Mouse (Mus musculus) MEL (cell line): ENCODE measurements around the gene Rsf1. TPM values are rescaled to one million over a fixed set of nuclear protein-coding genes. Genes with fewer than 3 reads are reported as not detected.

Experiments
- DNase-seq: peaks from one replicate; pipeline ENCODE4 v3.0.0; 2011; ENCODE audit warnings: low read depth, low spot score
- H3K27ac ChIP-seq: 2 replicates; pipeline ENCODE4 v1.5.1; 2012; ENCODE audit warnings: low read depth, mild to moderate bottlenecking, control low read depth, low read length, moderate library complexity; ENCODE audit not compliant: control insufficient read depth
- H3K27me3 ChIP-seq, 2 experiments: fragments of 150-350 bp in 1 of 2; sonication (generic) in 1 of 2; 2 replicates each; pipeline ENCODE4 v1.6.1; 2012; ENCODE audit warnings: low read length in 2 of 2, mild to moderate bottlenecking in 2 of 2, improper control_type of control experiment in 1 of 2, moderate library complexity in 1 of 2; ENCODE audit not compliant: insufficient read depth in 2 of 2, control insufficient read depth in 1 of 2
- H3K36me3 ChIP-seq, 2 experiments: 2 replicates each; pipeline ENCODE4 v1.6.1; 2012 to 2014; ENCODE audit warnings: low read length in 2 of 2, improper control_type of control experiment in 1 of 2, inconsistent platforms in 1 of 2, mild to moderate bottlenecking in 1 of 2; ENCODE audit not compliant: insufficient read depth in 2 of 2, control insufficient read depth in 1 of 2
- H3K4me1 ChIP-seq, 2 experiments: fragments of 150-350 bp in 1 of 2; sonication (generic) in 1 of 2; 2 replicates each; pipeline ENCODE4 v1.6.1; 2012; ENCODE audit warnings: low read length in 2 of 2, improper control_type of control experiment in 1 of 2, mild to moderate bottlenecking in 1 of 2; ENCODE audit not compliant: insufficient read depth in 2 of 2, control insufficient read depth in 1 of 2
- H3K4me3 ChIP-seq, 2 experiments: fragments of 150-350 bp in 1 of 2; sonication (generic) in 1 of 2; 2 replicates each; pipeline ENCODE4 v1.5.1; 2012; ENCODE audit warnings: low read depth in 2 of 2, low read length in 2 of 2, mild to moderate bottlenecking in 2 of 2, moderate library complexity in 2 of 2, control low read depth in 1 of 2, improper control_type of control experiment in 1 of 2; ENCODE audit not compliant: control insufficient read depth in 1 of 2, insufficient read depth in 1 of 2
- H3K79me2 ChIP-seq: 2 replicates; pipeline ENCODE4 v1.6.1; 2012; ENCODE audit warnings: mild to moderate bottlenecking, low read length, moderate library complexity; ENCODE audit not compliant: control insufficient read depth, poor library complexity, insufficient read depth
- H3K9ac ChIP-seq: 2 replicates; pipeline ENCODE4 v1.6.1; 2012; ENCODE audit warnings: low read depth, mild to moderate bottlenecking, control low read depth, low read length, moderate library complexity; ENCODE audit not compliant: control insufficient read depth, poor library complexity, severe bottlenecking
- H3K9me3 ChIP-seq: fragments of 150-350 bp; sonication (generic); replicated peaks from 2 replicates; pipeline ENCODE4 v1.6.1; 2012; ENCODE audit warnings: mild to moderate bottlenecking, low read length, improper control_type of control experiment, moderate library complexity; ENCODE audit not compliant: insufficient read depth
- CHD1 ChIP-seq: IDR thresholded peaks from 2 replicates; pipeline ENCODE4 v1.6.1; 2012; ENCODE audit warnings: low read depth, mild to moderate bottlenecking, inconsistent platforms, low read length, improper control_type of control experiment
- E2F4 ChIP-seq: IDR thresholded peaks from 2 replicates; pipeline ENCODE4 v1.6.1; 2011; ENCODE audit warnings: low read depth, low read length, improper control_type of control experiment, borderline replicate concordance
- ELF1 ChIP-seq: IDR thresholded peaks from 2 replicates; pipeline ENCODE4 v1.6.1; 2014; ENCODE audit warnings: low read depth, mild to moderate bottlenecking, inconsistent platforms, low read length, improper control_type of control experiment, moderate library complexity
- ETS1 ChIP-seq: IDR thresholded peaks from 2 replicates; pipeline ENCODE4 v1.6.1; 2012; ENCODE audit warnings: low read depth, mild to moderate bottlenecking, inconsistent platforms, low read length, improper control_type of control experiment, moderate library complexity
- GABPA ChIP-seq: IDR thresholded peaks from 2 replicates; pipeline ENCODE4 v1.6.1; 2012; ENCODE audit warnings: low read depth, mild to moderate bottlenecking, inconsistent platforms, low read length, improper control_type of control experiment, moderate library complexity
- HCFC1 ChIP-seq: IDR thresholded peaks from 2 replicates; pipeline ENCODE4 v1.6.1; 2012; ENCODE audit warnings: low read depth, mild to moderate bottlenecking, inconsistent platforms, low read length, improper control_type of control experiment, moderate library complexity
- KAT2A ChIP-seq: conservative IDR thresholded peaks from 2 replicates; pipeline ENCODE4 v1.6.1; 2012; ENCODE audit warnings: low read depth, low read length, improper control_type of control experiment, inconsistent platforms
- MAFK ChIP-seq: IDR thresholded peaks from 2 replicates; pipeline ENCODE4 v1.6.1; 2011; ENCODE audit warnings: low read depth, mild to moderate bottlenecking, low read length, improper control_type of control experiment, borderline replicate concordance
- MEF2A ChIP-seq: IDR thresholded peaks from 2 replicates; pipeline ENCODE4 v1.6.1; 2014; ENCODE audit warnings: low read depth, mild to moderate bottlenecking, inconsistent platforms, low read length, improper control_type of control experiment; ENCODE audit not compliant: poor library complexity, insufficient replicate concordance, severe bottlenecking; ENCODE audit errors: extremely low read depth
- MXI1 ChIP-seq: IDR thresholded peaks from 2 replicates; pipeline ENCODE4 v1.6.1; 2011; ENCODE audit warnings: mild to moderate bottlenecking, low read depth, low read length, improper control_type of control experiment
- MYB ChIP-seq: IDR thresholded peaks from 2 replicates; pipeline ENCODE4 v1.6.1; 2011; ENCODE audit warnings: mild to moderate bottlenecking, low read depth, low read length, improper control_type of control experiment
- NELFE ChIP-seq: IDR thresholded peaks from 2 replicates; pipeline ENCODE4 v1.6.1; 2011; ENCODE audit warnings: low read depth, low read length, improper control_type of control experiment
- NRF1 ChIP-seq: IDR thresholded peaks from 2 replicates; pipeline ENCODE4 v1.6.1; 2014; ENCODE audit warnings: low read depth, mild to moderate bottlenecking, inconsistent platforms, low read length, improper control_type of control experiment, moderate library complexity; ENCODE audit not compliant: poor library complexity, insufficient read depth, severe bottlenecking
- POLR2A ChIP-seq, 2 experiments: IDR thresholded peaks; 2 replicates each; pipeline ENCODE4 v1.6.1; 2011 to 2012; ENCODE audit warnings: low read length in 2 of 2, mild to moderate bottlenecking in 2 of 2, control low read depth in 1 of 2, improper control_type of control experiment in 1 of 2, low read depth in 1 of 2, moderate library complexity in 1 of 2; ENCODE audit not compliant: control insufficient read depth in 1 of 2, insufficient read depth in 1 of 2, poor library complexity in 1 of 2
- RAD21 ChIP-seq: IDR thresholded peaks from 2 replicates; pipeline ENCODE4 v1.6.1; 2011; ENCODE audit warnings: mild to moderate bottlenecking, low read depth, low read length, improper control_type of control experiment
- SIN3A ChIP-seq: IDR thresholded peaks from 2 replicates; pipeline ENCODE4 v1.6.1; 2012; ENCODE audit warnings: low read length, improper control_type of control experiment, inconsistent platforms
- TBP ChIP-seq: IDR thresholded peaks from 2 replicates; pipeline ENCODE4 v1.8.0; 2011; ENCODE audit warnings: low read depth, low read length, improper control_type of control experiment
- UBTF ChIP-seq: IDR thresholded peaks from 2 replicates; pipeline ENCODE4 v1.6.1; 2012; ENCODE audit warnings: low read depth, mild to moderate bottlenecking, inconsistent platforms, low read length, improper control_type of control experiment, moderate library complexity, borderline replicate concordance; ENCODE audit not compliant: insufficient read depth
- USF1 ChIP-seq: IDR thresholded peaks from 2 replicates; pipeline ENCODE4 v1.6.1; 2014; ENCODE audit warnings: low read depth, mild to moderate bottlenecking, inconsistent platforms, low read length, improper control_type of control experiment, moderate library complexity
- ZC3H11A ChIP-seq: IDR thresholded peaks from 2 replicates; pipeline ENCODE4 v1.6.1; 2012; ENCODE audit warnings: low read depth, mild to moderate bottlenecking, inconsistent platforms, low read length, improper control_type of control experiment
- ZMIZ1 ChIP-seq: IDR thresholded peaks from 2 replicates; pipeline ENCODE4 v1.6.1; 2012; ENCODE audit warnings: low read depth, mild to moderate bottlenecking, inconsistent platforms, low read length, improper control_type of control experiment, moderate library complexity
- polyA plus RNA-seq, 2 experiments: library from polyadenylated mRNA; stranded (reverse) in 1 of 2; unstranded in 1 of 2; fragments of >175 nt in 1 of 2; fragments of >200 nt in 1 of 2; gene quantifications; 2 replicates each; pipeline versions ENCODE4 v1.2.1 to v1.2.4; 2012; ENCODE audit warnings: low replicate concordance in 2 of 2, low read depth in 1 of 2; ENCODE audit not compliant: insufficient read length in 2 of 2, insufficient read depth in 1 of 2, missing spikeins in 1 of 2
- total RNA-seq: library from RNA; depleted of rRNA; stranded (reverse); fragments of 300-350 nt; gene quantifications from 2 replicates; pipeline ENCODE4 v1.2.3, GENCODE M21; 2012

Gene Rsf1
- total and polyA plus RNA-seq, 3 experiments: 12.7 to 17.4 TPM; not detected in 1

- TF ChIP-seq ZMIZ1: no peak
Measured at GRCm38 (mm10) chr7:97695441-97695840, 115.8 kb downstream of the Rsf1 start (continued).

DNA sequence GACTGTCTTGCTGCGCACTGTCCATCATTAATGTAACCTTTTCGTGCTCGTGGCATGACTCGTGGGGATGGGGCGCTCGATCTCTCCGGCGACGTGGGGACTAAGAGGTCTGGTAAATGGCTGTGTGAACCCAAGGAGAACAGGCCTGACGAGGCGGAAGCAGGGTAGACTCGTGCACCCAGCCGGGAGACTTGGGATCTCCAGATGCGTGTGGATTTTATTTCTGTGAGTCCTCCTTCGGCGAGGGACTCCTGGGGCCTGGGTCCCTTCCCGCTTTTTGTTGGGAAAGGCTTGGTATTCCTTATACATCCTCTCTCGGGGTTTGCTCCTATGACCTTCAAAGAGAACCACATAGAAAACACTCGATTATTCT is 116.4 kb downstream of the Rsf1 start:
- H3K79me2 ChIP-seq: peaks cover 40% of the 10 kb centered on the region
- TF ChIP-seq UBTF: no peak
- TF ChIP-seq MAFK: no peak
- TF ChIP-seq KAT2A: no peak
- TF ChIP-seq ELF1: no peak
- no peak for TF ChIP-seq USF1
- TF ChIP-seq RAD21: no peak
- no peak for TF ChIP-seq ZC3H11A
- no peak for TF ChIP-seq E2F4
- no peak for TF ChIP-seq NELFE
- TF ChIP-seq NRF1: no peak
- no peak for TF ChIP-seq CHD1
- no peak for TF ChIP-seq ETS1
- TF ChIP-seq MXI1: no peak
- TF ChIP-seq HCFC1: no peak
- no peak for TF ChIP-seq POLR2A (IDR thresholded peaks at IDR 0.05; ENCODE audit: control insufficient read depth in 1 of 2, insufficient read depth in 1 of 2, low read depth in 1 of 2, low read length in 2 of 2, poor library complexity in 1 of 2)
- no peak for TF ChIP-seq TBP
- no peak for TF ChIP-seq SIN3A
- TF ChIP-seq MEF2A: no peak
- no peak for TF ChIP-seq MYB
- no peak for TF ChIP-seq GABPA
- no peaks in the 10 kb centered on the region for H3K27me3 ChIP-seq
- peaks cover 14 to 24% of the 10 kb centered on the region in 2 experiments for H3K4me1 ChIP-seq
- no peaks in the 10 kb centered on the region for H3K9me3 ChIP-seq
- H3K36me3 ChIP-seq: peaks cover 0 to 30% of the 10 kb centered on the region in 2 experiments; a peak in 3 of 4 replicates
- H3K4me3 ChIP-seq: peak overlapping the region; percentile 14 to 87
- H3K27ac ChIP-seq: peak overlapping the region; percentile 36
- no peak for DNase-seq
- peak overlapping the region; percentile 63 for H3K9ac ChIP-seq
